Mouse (Mus musculus) liver, embryonic 16.5 days (tissue): ENCODE results near the gene Egfl8. TPM values are rescaled to one million over a fixed set of nuclear protein-coding genes. Genes with fewer than 3 reads are reported as not detected.

Source experiments
- ATAC-seq: fragments of 200-750 bp; cut with Nextera tagmentation; 2 replicates; pipeline ENCODE4 v1.8.0; 2017; ENCODE audit warnings: low read depth, mild to moderate bottlenecking, moderate number of reproducible peaks, moderate library complexity
- H3K27ac ChIP-seq: fragments of 300-500 bp; sonication (generic); 2 replicates; pipeline ENCODE4 v1.5.1; 2014; ENCODE audit warnings: mild to moderate bottlenecking, low read length
- H3K27me3 ChIP-seq: fragments of 300-500 bp; sonication (generic); 2 replicates; pipeline ENCODE4 v1.6.1; 2014; ENCODE audit warnings: low read depth, low read length, mixed read lengths; ENCODE audit not compliant: control insufficient read depth, insufficient read depth
- H3K36me3 ChIP-seq: fragments of 300-500 bp; sonication (generic); 2 replicates; pipeline ENCODE4 v1.6.1; 2014; ENCODE audit warnings: mild to moderate bottlenecking; ENCODE audit not compliant: control insufficient read depth, insufficient read depth
- H3K4me1 ChIP-seq: fragments of 300-500 bp; sonication (generic); 2 replicates; pipeline ENCODE4 v1.6.1; 2014; ENCODE audit warnings: low read depth, low read length, mixed read lengths; ENCODE audit not compliant: control insufficient read depth
- H3K4me2 ChIP-seq: fragments of 300-500 bp; sonication (generic); 2 replicates; pipeline ENCODE4 v1.6.1; 2014; ENCODE audit warnings: low read depth, low read length, mixed read lengths
- H3K4me3 ChIP-seq: fragments of 300-500 bp; sonication (generic); 2 replicates; pipeline ENCODE4 v1.5.1; 2014; ENCODE audit warnings: low read depth, mild to moderate bottlenecking, low read length
- H3K9ac ChIP-seq: fragments of 300-500 bp; sonication (generic); 2 replicates; pipeline ENCODE4 v1.6.1; 2014; ENCODE audit warnings: low read depth, low read length
- H3K9me3 ChIP-seq: fragments of 300-500 bp; sonication (generic); replicated peaks from 2 replicates; pipeline ENCODE4 v1.6.1; 2016; ENCODE audit warnings: low read length; ENCODE audit not compliant: control insufficient read depth
- WGBS: fragments of 180-500 bp; shearing (Covaris S2); extraction: QIAGEN DNeasy Blood & Tissue Kit; methylation state at CpG from one replicate; pipeline ENCODE4 v1.1.7; 2014; ENCODE audit not compliant: insufficient replicate concordance; 5-methylcytosine and 5-hydroxymethylcytosine counted together
- polyA plus RNA-seq: library from polyadenylated mRNA; unstranded; fragments of >200 nt; fragmentation: Nextera tagmentation; extraction: Ambion mirVana; gene quantifications from 2 replicates; pipeline ENCODE4 v1.2.1, GENCODE M21; 2015

Egfl8 gene
- polyA plus RNA-seq, 1 experiment from 2014 or later: 0.33 TPM

DNA sequence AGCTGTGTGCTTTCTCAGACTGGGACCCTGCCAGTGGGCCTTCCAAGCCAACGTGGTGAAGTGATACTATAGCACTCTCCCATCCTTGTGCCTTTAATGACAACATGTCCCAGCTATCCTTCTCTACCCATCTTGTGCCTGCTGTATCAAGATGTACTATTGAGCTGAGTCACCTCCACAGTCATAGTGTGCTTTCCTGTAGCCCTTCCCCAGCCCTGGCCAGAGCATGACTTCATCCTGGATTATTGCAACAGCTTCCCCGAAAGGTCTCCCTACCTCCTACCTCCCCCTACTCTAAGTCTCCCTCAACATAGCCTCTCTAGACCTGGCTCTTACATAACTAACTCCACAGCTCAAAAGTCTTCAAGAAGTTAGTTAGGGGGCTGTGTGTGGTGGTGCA lies 19.9 kb upstream of the Egfl8 start:
- Histone ChIP-seq H3K4me3 (no peak overlapping the region), H3K9ac (no peak overlapping the region), H3K27me3 (peaks cover 22% of the 10 kb centered on the region), H3K4me2 (no peak overlapping the region), H3K27ac (no peak overlapping the region), H3K36me3 (no peaks in the 10 kb centered on the region), H3K4me1 (peaks cover 9% of the 10 kb centered on the region), H3K9me3 (no peaks in the 10 kb centered on the region)
- ATAC-seq: no peak
- WGBS: 42% methylated on average over 2 of the region's 2 CpGs

DNA sequence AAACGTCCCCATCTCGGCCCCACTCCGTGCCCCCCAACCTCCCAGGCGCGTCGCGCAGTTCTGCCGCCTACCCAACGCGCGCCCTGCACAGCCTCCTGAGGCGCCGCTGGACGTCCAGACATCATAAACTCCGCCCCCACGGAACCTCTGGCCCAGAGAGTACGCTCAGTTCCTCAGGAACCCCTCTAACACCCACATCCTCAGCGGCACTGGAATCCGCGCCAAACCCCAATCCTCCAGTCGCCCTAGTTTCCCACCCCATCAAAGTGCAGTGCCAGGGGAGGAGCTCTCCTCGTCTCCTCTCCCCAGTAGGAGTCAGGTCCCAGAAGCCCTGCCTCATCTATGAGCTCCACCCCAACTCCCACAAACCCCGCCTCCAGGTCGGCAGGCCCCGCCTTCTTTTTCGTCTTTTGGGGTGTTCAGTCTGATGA lies 16.5 kb upstream of the Egfl8 start:
- Histone ChIP-seq H3K4me1 (peaks cover 24% of the 10 kb centered on the region), H3K4me2 (peak overlapping the region; percentile 28), H3K9me3 (no peaks in the 10 kb centered on the region), H3K27me3 (peaks cover 53% of the 10 kb centered on the region), H3K27ac (no peak overlapping the region), H3K4me3 (peak overlapping the region; percentile 25), H3K9ac (no peak overlapping the region), H3K36me3 (no peaks in the 10 kb centered on the region)
- WGBS: under 1% methylated on average over 26 of the region's 26 CpGs
- ATAC-seq: peak; percentile 36

DNA sequence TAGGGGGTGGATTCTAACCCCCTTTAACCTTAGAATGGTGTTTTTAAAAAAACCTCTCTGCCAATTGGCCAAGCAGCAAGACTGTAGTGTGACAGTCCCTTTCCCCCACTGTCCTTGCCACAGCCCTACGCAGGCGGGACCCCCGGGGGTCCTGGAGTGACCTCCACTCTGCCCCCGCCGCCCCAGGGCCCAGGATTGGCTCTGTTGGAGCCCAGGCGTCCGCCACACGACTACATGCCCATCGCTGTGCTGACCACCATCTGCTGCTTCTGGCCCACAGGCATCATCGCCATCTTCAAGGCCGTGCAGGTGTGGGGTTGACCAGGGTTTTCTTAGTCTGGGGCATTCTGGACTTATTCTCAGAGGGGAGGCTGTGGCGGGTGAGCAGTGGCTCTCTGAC lies 15.9 kb upstream of the Egfl8 start:
- WGBS: 12% methylated on average over 12 of the region's 12 CpGs
- Histone ChIP-seq H3K4me1 (peaks cover 24% of the 10 kb centered on the region), H3K27ac (no peak overlapping the region)

DNA sequence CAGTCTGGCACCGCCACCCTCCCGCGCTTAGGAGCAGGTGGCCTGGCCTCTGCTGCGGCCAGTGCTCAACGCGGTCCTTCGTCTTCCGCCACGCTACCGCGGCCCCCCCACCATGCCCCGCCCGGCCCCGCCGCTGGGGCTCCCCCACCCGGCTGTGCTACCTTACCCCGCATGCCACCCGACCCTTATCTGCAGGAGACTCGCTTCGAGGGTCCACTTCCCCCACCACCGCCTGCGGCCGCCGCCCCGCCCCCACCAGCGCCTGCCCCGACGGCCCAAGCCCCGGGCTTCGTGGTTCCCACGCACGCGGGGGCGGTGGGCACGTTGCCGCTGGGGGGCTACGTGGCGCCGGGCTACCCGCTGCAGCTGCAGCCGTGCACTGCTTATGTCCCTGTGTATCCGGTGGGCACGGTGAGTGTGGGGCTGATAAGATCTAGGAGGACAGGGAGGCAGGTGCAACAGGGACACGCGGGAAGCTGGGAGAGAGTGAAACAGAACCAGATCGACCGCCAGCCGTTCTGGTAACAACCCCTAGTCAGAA lies 15.1 kb upstream of the Egfl8 start:
- H3K4me3 ChIP-seq: peak overlapping the region; percentile 35
- H3K9me3 ChIP-seq: no peaks in the 10 kb centered on the region
- no peak for ATAC-seq
- peaks cover 51% of the 10 kb centered on the region for H3K27me3 ChIP-seq
- peaks cover 31% of the 10 kb centered on the region for H3K4me1 ChIP-seq
- no peak overlapping the region for H3K27ac ChIP-seq
- WGBS: 2% methylated on average over 45 of the region's 48 CpGs
- H3K9ac ChIP-seq: peak overlapping the region; percentile 12; the same call in 1 of the 2 replicates
- no peaks in the 10 kb centered on the region for H3K36me3 ChIP-seq
- peak overlapping the region; percentile 46 for H3K4me2 ChIP-seq

More for the DNA sequence above, 15.9 kb upstream of the Egfl8 start:
- Histone ChIP-seq H3K9me3 (no peaks in the 10 kb centered on the region), H3K4me3 (peak overlapping the region; percentile 25), H3K4me2 (peak overlapping the region; percentile 28), H3K27me3 (peaks cover 53% of the 10 kb centered on the region), H3K9ac (no peak overlapping the region), H3K36me3 (no peaks in the 10 kb centered on the region)
- no peak for ATAC-seq

DNA sequence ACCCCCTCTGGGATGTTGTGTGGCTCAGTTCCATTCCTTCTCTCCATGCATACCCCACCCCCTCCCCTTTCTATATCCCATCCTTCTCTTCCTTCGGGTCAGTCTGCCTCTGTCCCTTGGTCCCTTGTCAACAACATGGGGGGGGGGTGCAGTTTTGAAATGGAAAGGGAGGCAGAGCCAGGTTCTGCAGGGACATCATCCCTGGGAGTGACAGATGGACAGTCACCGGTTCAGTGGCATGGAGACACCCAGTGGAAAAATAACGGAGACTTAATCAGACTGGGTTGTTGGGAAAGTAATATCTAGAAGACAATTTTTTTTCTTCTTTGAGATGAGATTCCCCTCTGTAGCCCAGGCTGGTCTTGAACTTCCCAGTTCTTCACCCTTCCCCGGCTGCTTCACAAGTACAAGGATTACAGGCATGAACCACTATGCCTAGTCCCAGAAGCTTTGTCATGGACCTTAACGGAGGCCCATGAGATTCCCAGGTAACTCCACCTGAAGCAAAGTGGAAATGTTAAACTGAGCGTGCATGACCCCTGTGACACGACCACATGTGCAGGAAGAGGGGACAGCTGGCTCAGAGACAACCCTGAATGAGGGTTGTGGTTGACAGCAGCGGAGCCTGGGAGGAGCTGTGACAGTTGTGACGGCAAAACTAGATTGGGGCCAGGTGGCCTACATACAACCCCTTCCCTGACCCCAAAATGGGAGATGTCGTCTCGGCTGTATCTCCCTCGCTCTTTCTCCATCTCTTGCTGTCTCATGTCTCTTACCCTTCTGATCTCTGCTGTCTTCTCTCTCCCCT lies 14.2 kb upstream of the Egfl8 start:
- H3K4me3 ChIP-seq: no peak overlapping the region
- H3K27me3 ChIP-seq: peaks cover 50% of the 10 kb centered on the region
- no peaks in the 10 kb centered on the region for H3K36me3 ChIP-seq
- no peak for ATAC-seq
- no peak overlapping the region for H3K9ac ChIP-seq
- 13% methylated on average over 12 of the region's 12 CpGs for WGBS
- H3K9me3 ChIP-seq: no peaks in the 10 kb centered on the region
- H3K4me1 ChIP-seq: peaks cover 31% of the 10 kb centered on the region
- no peak overlapping the region for H3K27ac ChIP-seq
- H3K4me2 ChIP-seq: no peak overlapping the region

DNA sequence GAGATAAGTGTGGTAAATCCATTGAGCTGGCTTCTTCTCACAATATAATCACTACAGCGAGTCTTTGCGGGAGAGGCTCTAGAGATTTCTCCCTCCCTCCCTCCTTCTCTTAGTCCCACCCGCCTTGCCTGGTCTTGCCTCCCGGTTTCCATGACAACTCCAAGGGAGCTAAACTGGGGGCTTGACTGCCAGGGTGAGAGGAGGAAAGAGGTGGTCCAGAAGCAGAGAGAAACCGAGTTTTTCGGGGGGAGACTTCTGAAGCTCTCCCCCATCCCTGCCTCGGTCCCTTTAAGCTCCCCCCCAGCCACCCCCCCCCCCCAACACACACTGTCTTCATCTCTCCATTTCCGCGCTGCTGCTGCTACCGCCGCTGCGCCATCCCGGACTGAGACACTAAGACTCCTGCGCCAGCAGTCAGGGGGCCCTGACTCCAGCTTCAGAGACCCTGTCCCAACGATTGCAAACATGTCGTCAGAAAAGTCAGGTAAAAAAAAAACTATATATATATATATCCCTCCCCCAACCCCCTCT lies 13.5 kb upstream of the Egfl8 start, which contains the start of gene Prrt1:
Gene Prrt1, plus strand, starts transcription at position 313 of the 531 bp plus-strand sequence.
- H3K36me3 ChIP-seq: no peaks in the 10 kb centered on the region
- WGBS: 8% methylated on average over 16 of the region's 16 CpGs
- H3K27ac ChIP-seq: no peak within 1 kb of the TSS
- peaks cover 50% of the 10 kb centered on the region for H3K27me3 ChIP-seq
- no peak for ATAC-seq
- H3K4me3 ChIP-seq: peak within 1 kb of the TSS; percentile 72
- peaks cover 31% of the 10 kb centered on the region for H3K4me1 ChIP-seq
- peak within 1 kb of the TSS; percentile 74 for H3K4me2 ChIP-seq
- H3K9ac ChIP-seq: no peak within 1 kb of the TSS
- no peaks in the 10 kb centered on the region for H3K9me3 ChIP-seq

DNA sequence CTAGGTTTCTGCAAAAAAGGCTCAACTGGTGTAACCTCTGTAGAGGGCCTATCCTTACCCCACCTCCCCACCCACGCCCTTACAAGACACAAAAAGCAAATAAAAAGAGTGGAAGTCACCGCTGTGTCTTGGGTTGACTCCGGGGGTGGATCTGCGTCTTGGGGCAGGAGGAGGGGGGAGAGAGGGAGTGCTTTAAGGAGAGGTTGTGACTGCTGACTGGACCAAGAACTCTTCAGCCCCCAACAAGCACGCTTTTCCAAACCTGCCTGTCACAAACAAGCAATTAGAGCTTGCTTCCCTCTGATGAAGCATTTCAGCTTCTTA lies 12.8 kb upstream of the Egfl8 start:
- no peaks in the 10 kb centered on the region for H3K9me3 ChIP-seq
- H3K4me1 ChIP-seq: peaks cover 31% of the 10 kb centered on the region
- peak overlapping the region; percentile 74; the same call in 1 of the 2 replicates for H3K4me2 ChIP-seq
- WGBS: 40% methylated on average over 5 of the region's 5 CpGs
- no peaks in the 10 kb centered on the region for H3K36me3 ChIP-seq
- H3K4me3 ChIP-seq: no peak overlapping the region
- no peak for ATAC-seq
- no peak overlapping the region for H3K27ac ChIP-seq
- peaks cover 50% of the 10 kb centered on the region for H3K27me3 ChIP-seq
- H3K9ac ChIP-seq: no peak overlapping the region

DNA sequence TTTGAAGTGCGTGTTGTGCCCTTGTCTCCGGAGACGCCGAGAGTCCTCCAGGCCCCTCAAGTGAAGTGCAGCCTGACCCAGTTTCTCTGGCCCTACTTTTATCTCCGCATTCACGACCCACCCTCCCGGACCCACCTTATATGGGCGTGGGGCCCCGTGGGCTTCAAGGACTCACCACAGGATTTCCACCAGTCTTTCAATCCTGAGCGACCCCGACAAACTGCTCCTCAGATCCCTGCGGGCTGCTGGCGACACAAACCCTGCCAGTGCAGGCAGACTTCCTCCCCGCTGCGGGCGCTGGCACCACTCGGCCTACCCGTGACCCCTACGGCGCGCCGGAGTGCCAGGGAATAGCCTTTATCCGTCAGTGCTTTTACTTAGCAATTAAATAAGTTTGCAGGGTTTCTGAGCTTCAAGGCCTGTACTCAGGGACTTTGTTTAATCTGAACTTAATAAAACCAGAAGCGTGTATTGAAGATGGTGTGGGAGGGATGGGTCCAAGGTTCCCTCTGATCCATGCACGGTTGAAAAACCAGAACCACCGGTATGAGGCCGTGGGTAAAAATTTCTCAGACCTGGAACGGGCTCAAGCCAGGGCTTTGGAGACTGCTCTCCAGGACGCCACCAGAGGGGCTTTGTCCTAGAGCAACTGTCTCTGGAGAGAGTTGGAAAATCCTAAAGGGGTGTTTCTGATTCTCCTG lies 12.3 kb upstream of the Egfl8 start, which contains the start of gene Ppt2:
Gene Ppt2, minus strand, starts transcription at position 568 of the 701 bp plus-strand sequence.
- Histone ChIP-seq H3K9me3 (no peaks in the 10 kb centered on the region), H3K4me3 (peak within 1 kb of the TSS; percentile 72), H3K36me3 (no peaks in the 10 kb centered on the region), H3K4me1 (peaks cover 31% of the 10 kb centered on the region), H3K27ac (peak within 1 kb of the TSS; percentile 71), H3K27me3 (peaks cover 50% of the 10 kb centered on the region), H3K4me2 (peak within 1 kb of the TSS; percentile 74), H3K9ac (peak within 1 kb of the TSS; percentile 65)
- 8% methylated on average over 29 of the region's 29 CpGs for WGBS
- 0 out of 2 replicates have a peak, but pooled peaks have one; percentile 2 for ATAC-seq
